Mouse (Mus musculus): ENCODE results near the gene Tpm1. TPM values are rescaled to one million over a fixed set of nuclear protein-coding genes. Genes with fewer than 3 reads are reported as not detected.
A peak's percentile ranks its signal among the peaks of the same experiment; 100 is the strongest.

The Tpm1 gene
- polyA plus RNA-seq, 1 experiment = 6,025 TPM

- no peak for DNase-seq (ENCODE audit: low spot score)
Observed at GRCm38 (mm10) chr9:67028133-67028724, 21.0 kb downstream of the Tpm1 start.

- DNase-seq (ENCODE audit: low spot score) = no peak
Observed at GRCm38 (mm10) chr9:67026890-67027289, 22.3 kb downstream of the Tpm1 start.

- DNase-seq (ENCODE audit: low spot score) = no peak
Observed at GRCm38 (mm10) chr9:67026061-67026460, 23.1 kb downstream of the Tpm1 start.

GRCm38 (mm10) chr9:67024889-67025692 lies 24.1 kb downstream of the Tpm1 start:
- DNase-seq (ENCODE audit: low spot score) = no peak

GRCm38 (mm10) chr9:67023371-67023770 lies 25.8 kb downstream of the Tpm1 start:
- no peak for DNase-seq (ENCODE audit: low spot score)

GRCm38 (mm10) chr9:67020063-67020462 lies 29.1 kb downstream of the Tpm1 start:
- no peak for DNase-seq (ENCODE audit: low spot score)

GRCm38 (mm10) chr9:67013501-67013900 lies 35.7 kb downstream of the Tpm1 start:
- DNase-seq (ENCODE audit: low spot score) = no peak

- no peak for DNase-seq (ENCODE audit: low spot score)
Observed at GRCm38 (mm10) chr9:67012470-67012869, 36.7 kb downstream of the Tpm1 start.

- DNase-seq (ENCODE audit: low spot score) = no peak
Observed at GRCm38 (mm10) chr9:67011483-67011882, 37.7 kb downstream of the Tpm1 start.

- no peak for DNase-seq (ENCODE audit: low spot score)
Observed at GRCm38 (mm10) chr9:67008781-67009180, 40.4 kb downstream of the Tpm1 start.

- DNase-seq (ENCODE audit: low spot score) = no peak
Observed at GRCm38 (mm10) chr9:67006376-67006775, 42.8 kb downstream of the Tpm1 start.

GRCm38 (mm10) chr9:67005161-67005742 lies 44.0 kb downstream of the Tpm1 start:
- DNase-seq (ENCODE audit: low spot score) = no peak

GRCm38 (mm10) chr9:67003656-67004055 lies 45.5 kb downstream of the Tpm1 start:
- no peak for DNase-seq (ENCODE audit: low spot score)

- no peak for DNase-seq (ENCODE audit: low spot score)
Observed at GRCm38 (mm10) chr9:67003156-67003555, 46.0 kb downstream of the Tpm1 start.

- DNase-seq (ENCODE audit: low spot score) = no peak
Observed at GRCm38 (mm10) chr9:67001506-67001905, 47.7 kb downstream of the Tpm1 start.

- peak; percentile 45 for DNase-seq (ENCODE audit: low spot score)
Observed at GRCm38 (mm10) chr9:67001050-67001449, 48.2 kb downstream of the Tpm1 start.

- DNase-seq (ENCODE audit: low spot score) = no peak
Observed at GRCm38 (mm10) chr9:66999698-67000097, 49.5 kb downstream of the Tpm1 start.

GRCm38 (mm10) chr9:66991750-66992410 lies 57.3 kb downstream of the Tpm1 start:
- no peak for DNase-seq (ENCODE audit: low spot score)

GRCm38 (mm10) chr9:66991021-66991749 lies 58.0 kb downstream of the Tpm1 start:
- no peak for DNase-seq (ENCODE audit: low spot score)

GRCm38 (mm10) chr9:66990046-66990445 lies 59.2 kb downstream of the Tpm1 start:
- DNase-seq (ENCODE audit: low spot score) = no peak

- DNase-seq (ENCODE audit: low spot score) = no peak
Observed at GRCm38 (mm10) chr9:66989581-66989980, 59.6 kb downstream of the Tpm1 start.

GRCm38 (mm10) chr9:66988888-66989414 lies 60.3 kb downstream of the Tpm1 start:
- DNase-seq (ENCODE audit: low spot score) = no peak
